Mouse (Mus musculus): ENCODE results near the gene Camk2g. TPM values are rescaled to one million over a fixed set of nuclear protein-coding genes. Genes with fewer than 3 reads are reported as not detected.

Gene Camk2g
- total and polyA plus RNA-seq, 3 experiments = 15.7 to 33.1 (median 18.5) TPM

GRCm38 (mm10) chr14:20786611-20787015, 7.3 kb downstream of the Camk2g start:
- dilution Hi-C loops (cut with MboI; ENCODE audit: extremely low pct_ligation_motif_present, extremely low pct_unique_long_range_greater_than_20kb, low sequenced_read_pairs) (no loop called here), in situ Hi-C loops (cut with MboI; ENCODE audit: low pct_ligation_motif_present, low pct_unique_long_range_greater_than_20kb, low sequenced_read_pairs) (loop anchor here (25.0 kb wide), 1 partner anchor 226 kb away; no protein-coding TSS in a partner anchor)
- DNase-seq (ENCODE audit: extremely low read depth) = no peak
- no peak overlapping the region for H3K4me3 ChIP-seq (replicated peaks in 1 of 3; ENCODE audit: low read depth in 2 of 3, low read length in 2 of 3, poor library complexity in 1 of 3)
- H3K79me2 ChIP-seq (replicated peaks; ENCODE audit: control insufficient read depth, extremely low read depth, insufficient read depth, poor library complexity, severe bottlenecking) = 0 out of 2 replicates have a peak, but pooled peaks cover 2% of the 10 kb centered on the region
- no peaks in the 10 kb centered on the region for H3K27me3 ChIP-seq (replicated peaks)
- no peak overlapping the region for H3K27ac ChIP-seq (ENCODE audit: insufficient read depth, low read depth)
- no peaks in the 10 kb centered on the region for H3K9me3 ChIP-seq (replicated peaks; ENCODE audit: low read length)
- H3K9ac ChIP-seq (ENCODE audit: insufficient read depth, low read depth) = no peak overlapping the region
- peaks cover 59 to 99% of the 10 kb centered on the region in 2 experiments for H3K36me3 ChIP-seq (replicated peaks in 1 of 2; ENCODE audit: control insufficient read depth in 1 of 2, insufficient read depth in 1 of 2, low read length in 1 of 2)
- H3K4me1 ChIP-seq (ENCODE audit: control insufficient read depth in 1 of 2, insufficient read depth in 2 of 2) = peaks cover 18 to 65% of the 10 kb centered on the region in 2 experiments
- no peak overlapping the region for H3K4me2 ChIP-seq (ENCODE audit: insufficient read depth, low read depth, poor library complexity, severe bottlenecking)
- TF ChIP-seq CTCF (conservative IDR thresholded peaks at IDR 0.05 in 1 of 2, IDR thresholded peaks at IDR 0.05 in 1 of 2; ENCODE audit: low read depth in 2 of 2, low read length in 2 of 2) (no peak), ZNF384 (IDR thresholded peaks at IDR 0.05; ENCODE audit: low read depth, low read length) (no peak), EP300 (IDR thresholded peaks at IDR 0.05; ENCODE audit: low read length) (no peak), MAZ (IDR thresholded peaks at IDR 0.05; ENCODE audit: low read depth, low read length) (no peak), NELFE (IDR thresholded peaks at IDR 0.05; ENCODE audit: low read depth, low read length) (no peak), USF2 (conservative IDR thresholded peaks at IDR 0.05; ENCODE audit: low read depth, low read length) (no peak), POLR2A (IDR thresholded peaks at IDR 0.05; ENCODE audit: low read depth, low read length) (no peak), MYC (IDR thresholded peaks at IDR 0.05; ENCODE audit: low read depth, low read length) (no peak), HCFC1 (IDR thresholded peaks at IDR 0.05; ENCODE audit: low read depth, low read length) (no peak), JUND (conservative IDR thresholded peaks at IDR 0.05; ENCODE audit: low read depth, low read length) (no peak), SMC3 (IDR thresholded peaks at IDR 0.05; ENCODE audit: low read depth, low read length) (no peak), ETS1 (conservative IDR thresholded peaks at IDR 0.05; ENCODE audit: low read depth, low read length) (no peak), RAD21 (IDR thresholded peaks at IDR 0.05; ENCODE audit: low read depth, low read length) (no peak)

GRCm38 (mm10) chr14:20786020-20786419, 7.9 kb downstream of the Camk2g start:
- H3K36me3 ChIP-seq (replicated peaks in 1 of 2; ENCODE audit: control insufficient read depth in 1 of 2, insufficient read depth in 1 of 2, low read length in 1 of 2) = peaks cover 53 to 99% of the 10 kb centered on the region in 2 experiments
- TF ChIP-seq USF1 (IDR thresholded peaks at IDR 0.05; ENCODE audit: low read depth, low read length) (no peak), POLR2AphosphoS2 (IDR thresholded peaks at IDR 0.05; ENCODE audit: low read depth, low read length) (no peak)
- DNase-seq (ENCODE audit: extremely low read depth) = no peak
- H3K4me1 ChIP-seq (ENCODE audit: control insufficient read depth in 1 of 2, insufficient read depth in 2 of 2) = peaks cover 18 to 62% of the 10 kb centered on the region in 2 experiments
- dilution Hi-C loops (cut with MboI; ENCODE audit: extremely low pct_ligation_motif_present, extremely low pct_unique_long_range_greater_than_20kb, low sequenced_read_pairs) = no loop called here
- H3K4me2 ChIP-seq (ENCODE audit: insufficient read depth, low read depth, poor library complexity, severe bottlenecking) = no peak overlapping the region
- no peak overlapping the region for H3K9ac ChIP-seq (ENCODE audit: insufficient read depth, low read depth)
- H3K79me2 ChIP-seq (replicated peaks; ENCODE audit: control insufficient read depth, extremely low read depth, insufficient read depth, poor library complexity, severe bottlenecking) = 0 out of 2 replicates have a peak, but pooled peaks cover 2% of the 10 kb centered on the region
- peak overlapping the region; percentile 19; the same call in 1 of the 2 replicates for H3K27ac ChIP-seq (ENCODE audit: insufficient read depth, low read depth)
- H3K9me3 ChIP-seq (replicated peaks; ENCODE audit: low read length) = no peaks in the 10 kb centered on the region
- in situ Hi-C loops (cut with MboI; ENCODE audit: low pct_ligation_motif_present, low pct_unique_long_range_greater_than_20kb, low sequenced_read_pairs) = loop anchor here (25.0 kb wide), 1 partner anchor 226 kb away; no protein-coding TSS in a partner anchor
- no peaks in the 10 kb centered on the region for H3K27me3 ChIP-seq (replicated peaks)
- H3K4me3 ChIP-seq (replicated peaks in 1 of 3; ENCODE audit: low read depth in 2 of 3, low read length in 2 of 3, poor library complexity in 1 of 3) = no peak overlapping the region
